Mouse (Mus musculus): ENCODE results near the gene Ralgapa2.

DNA sequence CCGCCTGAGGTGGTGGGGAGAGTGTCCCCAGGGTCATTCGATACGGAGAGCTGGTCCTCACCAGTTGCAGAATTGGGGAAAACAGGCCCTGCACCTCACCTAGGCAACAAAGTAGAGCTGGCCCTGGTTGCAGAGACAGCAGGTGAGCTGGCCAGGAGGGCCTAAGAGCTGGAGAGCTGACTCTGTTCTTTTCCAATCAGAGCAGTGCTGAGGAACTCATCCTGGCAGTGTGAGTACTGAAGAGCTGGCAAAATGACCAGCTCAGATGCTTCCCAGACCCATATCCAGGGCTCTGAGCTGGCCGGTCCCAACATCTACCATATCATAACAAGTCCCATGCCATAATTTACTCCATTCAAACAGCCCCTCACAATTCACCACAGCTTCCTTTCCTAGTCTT lies 34.7 kb downstream of the Ralgapa2 start:
- TF ChIP-seq CTCF (IDR thresholded peaks at IDR 0.05; ENCODE audit: borderline replicate concordance, extremely low read depth, insufficient read depth, insufficient read length) (no peak), POLR2A (IDR thresholded peaks at IDR 0.05; ENCODE audit: borderline replicate concordance, extremely low read depth, insufficient read depth, insufficient read length, poor library complexity, severe bottlenecking) (no peak)
